Mouse (Mus musculus) ES-E14 (cell line): ENCODE data around the gene Klk12. TPM values are rescaled to one million over a fixed set of nuclear protein-coding genes. Genes with fewer than 3 reads are reported as not detected.

ENCODE experiments used
- DNase-seq: peaks from one replicate; pipeline ENCODE4 v3.0.0-alpha.2; 2013; ENCODE audit warnings: low read depth, low spot score
- H3K27ac ChIP-seq: 2 replicates; pipeline ENCODE4 v1.5.1; 2012; ENCODE audit warnings: low read depth, mild to moderate bottlenecking, low read length, moderate library complexity, mixed read lengths; ENCODE audit not compliant: poor library complexity, insufficient read depth, severe bottlenecking
- H3K36me3 ChIP-seq: 2 replicates; pipeline ENCODE4 v1.6.1; 2012; ENCODE audit warnings: mild to moderate bottlenecking, low read length, moderate library complexity, mixed read lengths; ENCODE audit not compliant: control insufficient read depth, poor library complexity, insufficient read depth, severe bottlenecking
- H3K4me1 ChIP-seq, 2 experiments: fragments of 150-350 bp in 1 of 2; sonication (generic) in 1 of 2; 2 replicates each; pipeline ENCODE4 v1.6.1; 2012; ENCODE audit warnings: low read length in 2 of 2, mild to moderate bottlenecking in 1 of 2, mixed read lengths in 1 of 2; ENCODE audit not compliant: control insufficient read depth in 2 of 2, insufficient read depth in 2 of 2, poor library complexity in 1 of 2
- H3K4me3 ChIP-seq, 2 experiments: fragments of 150-350 bp in 1 of 2; sonication (generic) in 1 of 2; 2 replicates each; pipeline ENCODE4 v1.5.1; 2012; ENCODE audit warnings: low read length in 2 of 2, low read depth in 1 of 2, mild to moderate bottlenecking in 1 of 2, mixed read lengths in 1 of 2; ENCODE audit not compliant: insufficient read depth in 1 of 2, poor library complexity in 1 of 2, severe bottlenecking in 1 of 2
- H3K9ac ChIP-seq: 2 replicates; pipeline ENCODE4 v1.6.1; 2012; ENCODE audit warnings: low read depth, mild to moderate bottlenecking, low read length, mixed read lengths; ENCODE audit not compliant: poor library complexity, insufficient read depth, severe bottlenecking
- H3K9me3 ChIP-seq: fragments of 150-350 bp; sonication (generic); 2 replicates; pipeline ENCODE4 v1.6.1; 2012; ENCODE audit warnings: low read depth, mild to moderate bottlenecking, low read length; ENCODE audit not compliant: control insufficient read depth, insufficient read depth
- CHD2 ChIP-seq: IDR thresholded peaks from 2 replicates; pipeline ENCODE4 v1.6.1; 2014; ENCODE audit warnings: mild to moderate bottlenecking, low read depth, low read length, inconsistent platforms
- HCFC1 ChIP-seq: IDR thresholded peaks from 2 replicates; pipeline ENCODE4 v1.6.1; 2012; ENCODE audit warnings: low read length, inconsistent platforms, borderline replicate concordance; ENCODE audit not compliant: insufficient read depth
- MAFK ChIP-seq: IDR thresholded peaks from 2 replicates; pipeline ENCODE4 v1.6.1; 2014; ENCODE audit warnings: mild to moderate bottlenecking, low read depth, low read length, inconsistent platforms; ENCODE audit not compliant: insufficient read depth
- ZC3H11A ChIP-seq: IDR thresholded peaks from 2 replicates; pipeline ENCODE4 v1.6.1; 2012; ENCODE audit warnings: low read depth, mild to moderate bottlenecking, inconsistent platforms, low read length, borderline replicate concordance
- ZNF384 ChIP-seq: IDR thresholded peaks from 2 replicates; pipeline ENCODE4 v1.6.1; 2012; ENCODE audit warnings: low read depth, low read length, inconsistent platforms
- in situ Hi-C, 2 experiments: fragments of 600-800 bp; cut with MboI; formaldehyde crosslinking; loops; one replicate each; pipeline ENCODE4 v1.15.1; 2025; ENCODE audit warnings: low sequenced_read_pairs in 2 of 2, inconsistent platforms in 1 of 2; ENCODE audit not compliant: unreplicated experiment in 2 of 2
- total RNA-seq: library from RNA; depleted of rRNA; stranded (reverse); fragments of 300-350 nt; gene quantifications from 2 replicates; pipeline ENCODE4 v1.2.3, GENCODE M21; 2012; rRNA removed

The Klk12 gene
- total RNA-seq, 1 experiment = not detected

DNA sequence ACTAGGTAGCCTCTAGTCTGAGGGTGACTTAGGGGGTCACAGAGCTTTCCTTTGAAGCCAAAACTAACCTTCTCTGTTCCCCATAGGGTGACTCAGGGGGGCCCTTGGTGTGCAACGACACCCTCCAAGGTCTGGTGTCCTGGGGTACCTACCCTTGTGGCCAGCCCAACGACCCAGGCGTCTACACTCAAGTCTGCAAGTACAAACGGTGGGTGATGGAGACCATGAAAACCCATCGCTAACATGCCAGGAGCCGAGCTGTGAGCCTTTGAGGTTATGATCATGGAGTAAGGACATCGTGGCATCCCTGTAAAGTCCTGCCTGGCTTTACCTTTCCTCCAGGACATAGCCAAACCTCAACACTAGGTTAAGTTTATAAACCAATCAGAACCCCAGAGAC, 46.5 kb downstream of the Klk12 start:
- Histone ChIP-seq H3K36me3 (no peaks in the 10 kb centered on the region), H3K9me3 (no peaks in the 10 kb centered on the region), H3K27ac (no peak overlapping the region), H3K9ac (no peak overlapping the region), H3K4me3 (no peak overlapping the region), H3K4me1 (peaks cover 0 to 10% of the 10 kb centered on the region in 2 experiments; a peak in 2 of 4 replicates)
- TF ChIP-seq HCFC1 (no peak), MAFK (no peak), ZC3H11A (no peak)
- DNase-seq = no peak
- in situ Hi-C loops = no loop called here

DNA sequence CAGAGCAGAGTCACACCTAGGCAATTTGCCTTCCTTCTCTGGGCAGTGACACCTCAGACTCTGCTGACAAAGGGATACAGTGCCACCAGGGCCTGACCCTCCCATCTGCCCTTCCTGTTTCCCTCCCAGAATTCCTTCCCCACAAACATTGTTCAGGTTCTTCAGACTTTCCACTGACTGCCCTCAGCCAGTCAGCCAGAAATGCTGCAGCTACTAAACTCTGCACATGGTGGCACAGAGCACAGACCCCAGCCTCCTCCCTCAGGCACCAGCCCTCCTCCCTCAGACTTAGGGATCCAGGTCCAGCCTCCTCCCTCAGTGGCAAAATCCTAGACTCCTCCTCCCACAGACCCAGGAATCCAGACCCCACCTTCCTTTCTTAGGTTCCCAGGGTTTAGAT, 48.0 kb downstream of the Klk12 start:
- no peaks in the 10 kb centered on the region for H3K36me3 ChIP-seq
- no peak overlapping the region; the same call in 1 of the 2 replicates for H3K9ac ChIP-seq
- no peak for TF ChIP-seq MAFK
- no peak for TF ChIP-seq ZC3H11A
- TF ChIP-seq ZNF384 = no peak
- no peak for TF ChIP-seq HCFC1
- no peak for TF ChIP-seq CHD2
- no peak for DNase-seq
- H3K4me1 ChIP-seq = peaks cover 0 to 8% of the 10 kb centered on the region in 2 experiments; a peak in 2 of 4 replicates
- H3K27ac ChIP-seq = no peak overlapping the region
- H3K9me3 ChIP-seq = no peaks in the 10 kb centered on the region
- H3K4me3 ChIP-seq = no peak overlapping the region
- in situ Hi-C loops = no loop called here

GRCm38 (mm10) chr7:43821581-43821980, 52.9 kb downstream of the Klk12 start:
- no peak overlapping the region for H3K9ac ChIP-seq
- H3K4me1 ChIP-seq = peaks cover 0 to 7% of the 10 kb centered on the region in 2 experiments; a peak in 2 of 4 replicates
- no peak for DNase-seq
- in situ Hi-C loops = no loop called here
- H3K36me3 ChIP-seq = no peaks in the 10 kb centered on the region
- H3K27ac ChIP-seq = no peak overlapping the region
- TF ChIP-seq ZC3H11A = no peak
- no peak for TF ChIP-seq MAFK
- no peak overlapping the region for H3K4me3 ChIP-seq
- H3K9me3 ChIP-seq = no peaks in the 10 kb centered on the region

Other genes starting within 250 kb of the Klk12 start
- gene Cd33, start 224.5 kb upstream of the Klk12 start, total RNA-seq = 0.04 and 0.16 TPM in 2 replicates
- gene Zfp658, start 206.6 kb upstream of the Klk12 start, total RNA-seq = 1.9 and 2.1 TPM in 2 replicates
- gene Zfp719, start 189.3 kb upstream of the Klk12 start, total RNA-seq = 9.2 and 9.9 TPM in 2 replicates
- gene Zfp819, start 161.7 kb upstream of the Klk12 start, total RNA-seq = 13.0 and 17.7 TPM in 2 replicates
- gene Ceacam18, start 134.2 kb upstream of the Klk12 start, total RNA-seq = 0.11 TPM in 1 of 2 replicates, not detected in the other
- not detected in 2 replicates for gene Siglece, start 108.7 kb upstream of the Klk12 start, total RNA-seq
- 9.6 and 10.0 TPM in 2 replicates for gene Ctu1, start 96.9 kb upstream of the Klk12 start, total RNA-seq
- 0.18 TPM in 1 of 2 replicates, not detected in the other for gene Klk14, start 78.5 kb upstream of the Klk12 start, total RNA-seq
- 0.36 and 1.5 TPM in 2 replicates for gene Klk13, start 56.3 kb upstream of the Klk12 start, total RNA-seq
- 1.7 and 2.4 TPM in 2 replicates for gene Klk11, start 5.7 kb downstream of the Klk12 start, total RNA-seq
- gene Klk10, start 12.1 kb downstream of the Klk12 start, total RNA-seq = 4.4 TPM in 2 replicates
- gene Klk9, start 23.0 kb downstream of the Klk12 start, total RNA-seq = 0.13 TPM in 1 of 2 replicates, not detected in the other
- 24.9 and 63.7 TPM in 2 replicates for gene Klk8, start 28.7 kb downstream of the Klk12 start, total RNA-seq
- gene Klk7, start 42.4 kb downstream of the Klk12 start, total RNA-seq = 0.16 and 0.49 TPM in 2 replicates
- gene Klk6, start 55.6 kb downstream of the Klk12 start, total RNA-seq = 0.21 and 0.54 TPM in 2 replicates
- not detected in 2 replicates for gene Klk5, start 73.1 kb downstream of the Klk12 start, total RNA-seq
- not detected in 2 replicates for gene Klk4, start 112.3 kb downstream of the Klk12 start, total RNA-seq
- gene Klk15, start 164.8 kb downstream of the Klk12 start, total RNA-seq = not detected in 2 replicates
- not detected in 2 replicates for gene Klk1b8, start 181.8 kb downstream of the Klk12 start, total RNA-seq
- gene Klk1b1, start 197.9 kb downstream of the Klk12 start, total RNA-seq = not detected in 2 replicates
- not detected in 2 replicates for gene Klk1b9, start 207.2 kb downstream of the Klk12 start, total RNA-seq
- gene Klk1b11, start 227.0 kb downstream of the Klk12 start, total RNA-seq = not detected in 2 replicates
- gene Klk1b26, start 243.3 kb downstream of the Klk12 start, total RNA-seq = not detected in 2 replicates